In the genomic region with DNA sequence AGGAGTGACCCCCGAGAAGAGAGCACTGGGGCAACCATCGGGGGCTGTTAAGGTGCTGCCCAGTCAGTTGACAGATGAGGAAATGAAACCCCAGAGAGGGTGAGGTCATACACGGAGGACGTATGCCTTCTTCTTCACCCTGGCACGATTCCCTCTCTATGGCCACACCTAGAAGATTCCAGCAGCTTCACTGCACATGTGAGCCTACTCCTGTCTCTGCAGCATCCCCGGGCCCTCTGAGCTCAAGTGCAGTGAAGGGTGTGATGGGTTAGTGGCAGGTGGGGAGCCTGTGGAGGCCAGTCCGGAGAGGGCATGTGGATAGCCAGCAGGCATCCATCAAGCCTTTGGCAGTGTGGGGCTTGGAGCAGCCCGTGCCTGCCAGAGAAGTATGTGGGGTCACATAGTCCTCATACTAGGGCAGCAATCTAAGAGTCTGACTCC, we compare ENCODE assay signal across 9 mouse cellular contexts. TPM values are rescaled to one million over a fixed set of nuclear protein-coding genes. Genes with fewer than 3 reads are reported as not detected.
DNase-seq lines count a peak whose midpoint lies in the region; ATAC-seq and TF ChIP-seq lines count a peak whose summit lies in the region.
"Had no signal": no experiment of that assay in that cellular context is flagged by ENCODE, and none has a peak within 500 bp of the region (broad histone marks: within the 10 kb centered on the region; RNA-seq: fewer than 3 reads in every experiment).

No protein-coding gene starts in this region.

- H3K36me3 ChIP-seq in hindbrain, embryonic 16.5 days (ENCODE audit: control insufficient read depth, insufficient read depth, low read length), result no peaks in the 10 kb centered on the region
- H3K36me3 ChIP-seq in lung, embryonic 14.5 days (ENCODE audit: insufficient read depth), result no peaks in the 10 kb centered on the region
- H3K36me3 ChIP-seq: midbrain, embryonic 12.5 days had no signal

- H3K27me3 ChIP-seq in hindbrain, embryonic 16.5 days (replicated peaks; ENCODE audit: control insufficient read depth, insufficient read depth, low read length), result no peaks in the 10 kb centered on the region
- no peaks in the 10 kb centered on the region for H3K27me3 ChIP-seq in lung, embryonic 14.5 days (ENCODE audit: insufficient read depth, low read length)

- no peak for TF ChIP-seq CTCF in lung, embryonic 14.5 days (IDR thresholded peaks at IDR 0.05; ENCODE audit: low read depth)

- ATAC-seq in common myeloid progenitor, adult 5-6 weeks (replicated peaks; ENCODE audit: low read depth, poor library complexity, severe bottlenecking), result peak; percentile 62
- peak; percentile 34; the same call in 1 of the 2 replicates for ATAC-seq in hindbrain, embryonic 16.5 days
- ATAC-seq in lung, embryonic 14.5 days (ENCODE audit: insufficient read depth), result peak; percentile 62; the same call in 1 of the 2 replicates

- H3K9ac ChIP-seq in hindbrain, embryonic 16.5 days (ENCODE audit: low read depth, low read length), result no peak overlapping the region
- no peak overlapping the region for H3K9ac ChIP-seq in lung, embryonic 14.5 days
- H3K9ac ChIP-seq: midbrain, embryonic 12.5 days had no signal

- no peak overlapping the region for H3K4me2 ChIP-seq in hindbrain, embryonic 16.5 days (ENCODE audit: low read length)
- no peak overlapping the region for H3K4me2 ChIP-seq in lung, embryonic 14.5 days
- H3K4me2 ChIP-seq: midbrain, embryonic 12.5 days had no signal

- peaks cover 3% of the 10 kb centered on the region for H3K4me1 ChIP-seq in hindbrain, embryonic 16.5 days (ENCODE audit: control insufficient read depth, insufficient read depth, low read depth, low read length)
- no peaks in the 10 kb centered on the region; the same call in none of the 2 replicates for H3K4me1 ChIP-seq in lung, embryonic 14.5 days (ENCODE audit: insufficient read depth)

- intact Hi-C loops in heart, postnatal 36 days (cut with DNase I), result no loop called here

- H3K4me3 ChIP-seq in hindbrain, embryonic 16.5 days (ENCODE audit: low read length), result no peak overlapping the region
- no peak overlapping the region for H3K4me3 ChIP-seq in lung, embryonic 14.5 days (ENCODE audit: low read depth, low read length)
- H3K4me3 ChIP-seq: midbrain, embryonic 12.5 days had no signal

- H3K27ac ChIP-seq in hindbrain, embryonic 16.5 days (ENCODE audit: low read depth, low read length), result peak overlapping the region; percentile 9; the same call in 1 of the 2 replicates
- no peak overlapping the region; the same call in 1 of the 2 replicates for H3K27ac ChIP-seq in lung, embryonic 14.5 days (ENCODE audit: low read depth)
- H3K27ac ChIP-seq: midbrain, embryonic 12.5 days had no signal

- 53% methylated on average over 8 of the region's 8 CpGs for WGBS in hindbrain, embryonic 16.5 days
- 14% methylated on average over 8 of the region's 8 CpGs for WGBS in lung, embryonic 14.5 days

- peak; percentile 97 for DNase-seq in heart, adult 11 months
- no peak for DNase-seq in heart, postnatal 36 days
- DNase-seq in lung, embryonic 14.5 days, result peak; percentile 26
- no peak for DNase-seq in thymus, postnatal 25 days
- DNase-seq in frontal cortex, postnatal 25 days (ENCODE audit: low spot score in 2 of 2), result no peak
- DNase-seq in adrenal gland, postnatal 25 days, result no peak

- no peaks in the 10 kb centered on the region for H3K9me3 ChIP-seq in hindbrain, embryonic 16.5 days (ENCODE audit: control insufficient read depth, low read length)
- H3K9me3 ChIP-seq in lung, embryonic 14.5 days (ENCODE audit: low read depth, low read length), result no peaks in the 10 kb centered on the region
- H3K9me3 ChIP-seq: midbrain, embryonic 12.5 days had no signal

RNA-seq across cellular contexts. Expression of a gene that starts 6.4 kb away (rescaled TPM):
- total RNA-seq in heart, postnatal 36 days (2021), result 100 to 1,000 TPM; 502 to 735 TPM
- total RNA-seq in common myeloid progenitor, adult 5-6 weeks (2017), result not detected in 2 replicates
- 0.49 TPM in 1 of 2 replicates, not detected in the other for polyA plus RNA-seq in hindbrain, embryonic 16.5 days (2015; fragmentation: Nextera tagmentation; extraction: Ambion mirVana)
- polyA plus RNA-seq in lung, embryonic 14.5 days (2014; fragmentation: Nextera tagmentation; extraction: Ambion mirVana), result 21.4 and 344 TPM in 2 replicates
- not detected in 2 replicates for total RNA-seq in adrenal gland, postnatal 25 days (2021)

RNA-seq across cellular contexts. Expression of a gene that starts 14.1 kb away (rescaled TPM):
- 10 to 100 TPM; 36.1 to 38.7 TPM for total RNA-seq in heart, postnatal 36 days (2021)
- 49.9 and 61.2 TPM in 2 replicates for total RNA-seq in common myeloid progenitor, adult 5-6 weeks (2017)
- polyA plus RNA-seq in hindbrain, embryonic 16.5 days (2015; fragmentation: Nextera tagmentation; extraction: Ambion mirVana), result 59.6 and 62.5 TPM in 2 replicates
- polyA plus RNA-seq in lung, embryonic 14.5 days (2014; fragmentation: Nextera tagmentation; extraction: Ambion mirVana), result 148 and 156 TPM in 2 replicates
- total RNA-seq in adrenal gland, postnatal 25 days (2021), result 33.6 and 42.2 TPM in 2 replicates

RNA-seq across cellular contexts. Expression of a gene that starts 30.4 kb away (rescaled TPM):
- total RNA-seq in heart, postnatal 36 days (2021), result 10 to 100 TPM; 17.3 to 27.3 TPM
- total RNA-seq in common myeloid progenitor, adult 5-6 weeks (2017), result not detected in 2 replicates
- 27.4 and 35.8 TPM in 2 replicates for polyA plus RNA-seq in hindbrain, embryonic 16.5 days (2015; fragmentation: Nextera tagmentation; extraction: Ambion mirVana)
- 30.8 and 32.5 TPM in 2 replicates for polyA plus RNA-seq in lung, embryonic 14.5 days (2014; fragmentation: Nextera tagmentation; extraction: Ambion mirVana)
- 399 and 434 TPM in 2 replicates for total RNA-seq in adrenal gland, postnatal 25 days (2021)

RNA-seq across cellular contexts. Expression of a gene that starts 54.4 kb away (rescaled TPM):
- total RNA-seq in heart, postnatal 36 days (2021), result 1 to 10 TPM; 2.7 to 3.1 TPM
- total RNA-seq in common myeloid progenitor, adult 5-6 weeks (2017), result 0.97 and 2.6 TPM in 2 replicates
- 5.5 and 6.1 TPM in 2 replicates for polyA plus RNA-seq in hindbrain, embryonic 16.5 days (2015; fragmentation: Nextera tagmentation; extraction: Ambion mirVana)
- polyA plus RNA-seq in lung, embryonic 14.5 days (2014; fragmentation: Nextera tagmentation; extraction: Ambion mirVana), result 6.8 and 7.7 TPM in 2 replicates
- total RNA-seq in adrenal gland, postnatal 25 days (2021), result 12.0 and 13.8 TPM in 2 replicates

RNA-seq across cellular contexts. Expression of a gene that starts 57.7 kb away (rescaled TPM):
- total RNA-seq in heart, postnatal 36 days (2021), result 10 to 100 TPM in 1 of 2 experiments, 1 to 10 TPM in 1; 3.4 to 18.5 TPM
- total RNA-seq in common myeloid progenitor, adult 5-6 weeks (2017), result not detected in 2 replicates
- polyA plus RNA-seq in hindbrain, embryonic 16.5 days (2015; fragmentation: Nextera tagmentation; extraction: Ambion mirVana), result 5.7 and 6.6 TPM in 2 replicates
- 0.84 and 1.9 TPM in 2 replicates for polyA plus RNA-seq in lung, embryonic 14.5 days (2014; fragmentation: Nextera tagmentation; extraction: Ambion mirVana)
- total RNA-seq in adrenal gland, postnatal 25 days (2021), result 3.1 and 4.0 TPM in 2 replicates

Comparison
In these comparisons a context has a peak if more than half of its experiments do, and no peak if none do; other contexts are left out.
1. DNase-seq: peak in heart, adult 11 months (single experiment) and lung, embryonic 14.5 days (single experiment); none in heart, postnatal 36 days (0 of 2), thymus, postnatal 25 days (single experiment), frontal cortex, postnatal 25 days (0 of 2) and adrenal gland, postnatal 25 days (single experiment).
2. RNA of a gene that starts 6.4 kb away (total RNA-seq): 502 to 735 TPM in heart, postnatal 36 days; not detected in common myeloid progenitor, adult 5-6 weeks and not detected in adrenal gland, postnatal 25 days; every median in the first group is over 100 times any median in the second.
3. RNA of a gene that starts 30.4 kb away (total RNA-seq): 399 to 434 TPM in adrenal gland, postnatal 25 days and 17.3 to 27.3 TPM in heart, postnatal 36 days; not detected in common myeloid progenitor, adult 5-6 weeks; every median in the first group is over 10 times any median in the second.
4. Peak in every context shown above with its lines, with median percentiles within 50 percentile points of each other: ATAC-seq.